Mouse (Mus musculus) stomach, embryonic 14.5 days (tissue): ENCODE measurements around the gene Dpf2. TPM values are rescaled to one million over a fixed set of nuclear protein-coding genes. Genes with fewer than 3 reads are reported as not detected.
A peak's percentile ranks its signal among the peaks of the same experiment; 100 is the strongest.

Experiments used
- ATAC-seq: fragments of 200-750 bp; cut with Nextera tagmentation; 2 replicates; pipeline ENCODE4 v1.8.0; 2017; ENCODE audit warnings: low read depth, moderate TSS enrichment; ENCODE audit not compliant: insufficient number of reproducible peaks, insufficient read depth, low FRiP score
- H3K27ac ChIP-seq: fragments of 300-500 bp; sonication (generic); 2 replicates; pipeline ENCODE4 v1.5.1; 2014; ENCODE audit warnings: mild to moderate bottlenecking, low read length, moderate library complexity, mixed read lengths
- H3K27me3 ChIP-seq: fragments of 300-500 bp; sonication (generic); 2 replicates; pipeline ENCODE4 v1.6.1; 2014; ENCODE audit warnings: low read length, control low read depth, mixed read lengths; ENCODE audit not compliant: control insufficient read depth, insufficient read depth
- H3K36me3 ChIP-seq: fragments of 300-500 bp; sonication (generic); 2 replicates; pipeline ENCODE4 v1.6.1; 2014; ENCODE audit warnings: mild to moderate bottlenecking, control low read depth, low read length, moderate library complexity, mixed read lengths; ENCODE audit not compliant: control insufficient read depth, insufficient read depth
- H3K4me1 ChIP-seq: fragments of 300-500 bp; sonication (generic); 2 replicates; pipeline ENCODE4 v1.6.1; 2014; ENCODE audit warnings: low read length, control low read depth, mixed read lengths; ENCODE audit not compliant: control insufficient read depth, insufficient read depth
- H3K4me2 ChIP-seq: fragments of 300-500 bp; sonication (generic); replicated peaks from 2 replicates; pipeline ENCODE4 v1.6.1; 2014; ENCODE audit warnings: low read depth, low read length, control low read depth
- H3K4me3 ChIP-seq: fragments of 300-500 bp; sonication (generic); 2 replicates; pipeline ENCODE4 v1.5.1; 2014; ENCODE audit warnings: low read depth, low read length, control low read depth
- H3K9ac ChIP-seq: fragments of 300-500 bp; sonication (generic); replicated peaks from 2 replicates; pipeline ENCODE4 v1.6.1; 2014; ENCODE audit warnings: low read depth, mild to moderate bottlenecking, control low read depth, low read length, moderate library complexity, mixed read lengths
- H3K9me3 ChIP-seq: fragments of 300-500 bp; sonication (generic); 2 replicates; pipeline ENCODE4 v1.6.1; 2016; ENCODE audit warnings: low read depth, low read length, control low read depth; ENCODE audit not compliant: control insufficient read depth
- WGBS: fragments of 180-500 bp; shearing (Covaris S2); extraction: QIAGEN DNeasy Blood & Tissue Kit; methylation state at CpG from one replicate; pipeline ENCODE4 v1.1.7; 2014; 5-methylcytosine and 5-hydroxymethylcytosine counted together
- polyA plus RNA-seq: library from polyadenylated mRNA; unstranded; fragments of >200 nt; fragmentation: Nextera tagmentation; extraction: Ambion mirVana; gene quantifications from 2 replicates; pipeline ENCODE4 v1.2.1, GENCODE M21; 2014

The Dpf2 gene
- polyA plus RNA-seq, 1 experiment from 2014 or later: 148 TPM

DNA sequence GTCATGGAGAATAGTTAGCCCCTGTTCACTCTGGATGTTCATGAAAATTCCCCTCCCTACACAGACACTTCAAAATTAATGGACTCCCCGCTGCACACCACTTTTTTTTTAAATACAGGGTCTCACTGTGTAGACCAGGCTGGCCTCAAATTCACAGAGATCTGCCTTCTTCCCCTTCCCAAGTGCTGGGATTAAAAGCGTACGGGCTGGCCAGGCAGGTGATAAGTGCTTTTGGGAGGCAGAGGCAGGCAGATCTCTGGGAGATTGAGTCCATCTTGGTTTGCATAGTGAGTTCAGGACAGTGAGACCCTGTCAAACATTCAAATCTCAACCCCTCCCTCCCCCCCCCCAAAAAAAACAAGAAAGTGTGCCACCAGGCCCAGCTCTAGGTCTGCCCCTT, 10.2 kb upstream of the Dpf2 start:
- Histone ChIP-seq H3K9ac (no peak overlapping the region), H3K4me3 (no peak overlapping the region), H3K4me2 (no peak overlapping the region), H3K27me3 (no peaks in the 10 kb centered on the region), H3K9me3 (no peaks in the 10 kb centered on the region), H3K4me1 (peaks cover 13% of the 10 kb centered on the region), H3K36me3 (no peaks in the 10 kb centered on the region), H3K27ac (no peak overlapping the region)
- WGBS: 98% methylated on average over 3 of the region's 3 CpGs
- ATAC-seq: no peak

DNA sequence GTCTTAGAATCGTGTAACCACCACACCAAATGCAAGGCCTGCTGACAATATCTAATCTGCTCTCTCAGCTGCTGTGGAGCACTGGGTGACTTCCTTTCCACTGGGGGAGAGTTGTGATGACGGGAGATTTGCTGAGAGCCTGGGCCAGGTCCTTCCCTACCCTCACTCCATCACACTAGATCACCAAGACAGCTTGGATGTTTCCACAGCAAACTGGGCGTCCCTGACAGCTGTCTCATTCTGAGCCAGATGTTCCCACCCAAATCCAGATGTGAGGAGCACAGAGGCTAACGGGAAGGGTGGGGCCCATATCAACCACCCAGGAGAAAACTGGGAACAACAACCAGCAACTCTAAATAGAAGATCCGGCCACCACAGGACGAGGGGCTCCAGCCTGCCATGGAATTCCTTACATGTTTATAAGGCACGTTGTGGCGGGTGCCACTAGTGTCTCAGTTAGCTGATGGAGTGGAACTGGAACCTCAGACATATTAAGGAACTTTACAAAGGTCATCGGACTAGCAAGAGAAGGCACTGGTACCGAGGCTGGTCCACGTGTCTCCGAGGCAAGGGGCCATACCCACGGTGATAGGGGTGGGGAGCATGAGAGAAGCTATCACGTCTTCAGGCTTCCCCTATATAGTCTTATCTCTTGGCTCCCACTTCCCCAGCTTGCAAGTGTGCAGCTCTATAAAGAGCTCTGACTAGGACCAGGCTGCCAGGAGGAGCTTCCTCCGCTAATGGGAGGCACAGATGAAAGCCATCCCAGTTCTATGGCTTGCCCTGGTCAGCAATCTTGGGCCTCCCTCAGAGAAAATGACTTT, 9.5 kb upstream of the Dpf2 start:
- no peak for ATAC-seq
- Histone ChIP-seq H3K27me3 (no peaks in the 10 kb centered on the region), H3K9ac (no peak overlapping the region), H3K36me3 (peaks cover 6% of the 10 kb centered on the region), H3K27ac (no peak overlapping the region; the same call in 1 of the 2 replicates), H3K4me1 (peaks cover 13% of the 10 kb centered on the region), H3K9me3 (no peaks in the 10 kb centered on the region), H3K4me3 (no peak overlapping the region), H3K4me2 (peak overlapping the region; percentile 17; the same call in 1 of the 2 replicates)
- WGBS: 70% methylated on average over 15 of the region's 15 CpGs

- no peak for ATAC-seq
- Histone ChIP-seq H3K27ac (no peak overlapping the region; the same call in 1 of the 2 replicates), H3K36me3 (peaks cover 11% of the 10 kb centered on the region), H3K4me1 (peaks cover 13% of the 10 kb centered on the region), H3K4me2 (peak overlapping the region; percentile 17; the same call in 1 of the 2 replicates), H3K4me3 (no peak overlapping the region), H3K27me3 (no peaks in the 10 kb centered on the region), H3K9ac (no peak overlapping the region), H3K9me3 (no peaks in the 10 kb centered on the region)
- WGBS: 15% methylated on average over 9 of the region's 9 CpGs
Observed at GRCm38 (mm10) chr19:5921715-5922114, 8.9 kb upstream of the Dpf2 start.

GRCm38 (mm10) chr19:5912103-5913006, 455 bp downstream of the Dpf2 start:
- peak overlapping the region; percentile 97 for H3K4me3 ChIP-seq
- H3K4me2 ChIP-seq: peak overlapping the region; percentile 80
- H3K27me3 ChIP-seq: no peaks in the 10 kb centered on the region
- peak; percentile 97 for ATAC-seq
- no peaks in the 10 kb centered on the region for H3K9me3 ChIP-seq
- peak overlapping the region; percentile 98 for H3K9ac ChIP-seq
- H3K27ac ChIP-seq: peak overlapping the region; percentile 78
- WGBS: under 1% methylated on average over 59 of the region's 59 CpGs
- H3K4me1 ChIP-seq: peaks cover 22% of the 10 kb centered on the region
- H3K36me3 ChIP-seq: peaks cover 5% of the 10 kb centered on the region

- Histone ChIP-seq H3K27me3 (no peaks in the 10 kb centered on the region), H3K36me3 (peaks cover 6% of the 10 kb centered on the region), H3K4me3 (peak overlapping the region; percentile 97), H3K4me2 (peak overlapping the region; percentile 80), H3K9me3 (no peaks in the 10 kb centered on the region), H3K9ac (peak overlapping the region; percentile 98), H3K27ac (peak overlapping the region; percentile 78), H3K4me1 (peaks cover 22% of the 10 kb centered on the region)
- 3% methylated on average over 14 of the region's 14 CpGs for WGBS
- no peak for ATAC-seq
Observed at GRCm38 (mm10) chr19:5911430-5912102, 1.2 kb downstream of the Dpf2 start.

DNA sequence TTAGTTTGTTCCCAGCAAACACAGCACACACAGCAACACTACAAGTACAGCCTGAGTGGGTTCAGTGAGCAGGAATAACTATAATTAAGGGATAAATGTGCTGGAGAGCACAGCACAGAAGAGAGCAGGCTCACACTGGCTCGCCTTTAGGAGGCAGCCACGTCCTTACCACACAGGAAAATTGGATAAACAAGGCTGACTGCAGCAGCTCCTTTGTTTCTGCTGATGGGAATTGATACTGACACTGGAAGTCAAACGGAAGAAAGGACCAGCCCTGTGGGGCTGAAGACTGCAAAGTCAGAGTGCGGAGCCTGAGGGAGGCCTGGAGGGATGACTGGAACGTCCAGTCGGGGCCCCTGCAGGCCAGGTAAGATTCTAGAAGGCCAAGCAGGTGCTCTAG, 2.6 kb downstream of the Dpf2 start:
- H3K36me3 ChIP-seq: peaks cover 20% of the 10 kb centered on the region
- no peaks in the 10 kb centered on the region for H3K27me3 ChIP-seq
- H3K4me1 ChIP-seq: peaks cover 22% of the 10 kb centered on the region
- H3K27ac ChIP-seq: no peak overlapping the region
- no peak for ATAC-seq
- H3K9me3 ChIP-seq: no peaks in the 10 kb centered on the region
- H3K9ac ChIP-seq: no peak overlapping the region
- peak overlapping the region; percentile 80 for H3K4me2 ChIP-seq
- WGBS: 49% methylated on average over 6 of the region's 6 CpGs
- no peak overlapping the region for H3K4me3 ChIP-seq

GRCm38 (mm10) chr19:5907275-5907674, 5.5 kb downstream of the Dpf2 start:
- no peak overlapping the region for H3K27ac ChIP-seq
- no peaks in the 10 kb centered on the region for H3K9me3 ChIP-seq
- H3K27me3 ChIP-seq: no peaks in the 10 kb centered on the region
- H3K36me3 ChIP-seq: peaks cover 49% of the 10 kb centered on the region
- ATAC-seq: no peak
- H3K4me3 ChIP-seq: no peak overlapping the region
- no peak overlapping the region for H3K4me2 ChIP-seq
- 81% methylated on average over 3 of the region's 3 CpGs for WGBS
- no peak overlapping the region for H3K9ac ChIP-seq
- H3K4me1 ChIP-seq: peaks cover 16% of the 10 kb centered on the region
